Mouse (Mus musculus) natural killer cell, adult 2 months (primary cell): Measurements from ENCODE around the gene Kif27.

ENCODE experiments used
- DNase-seq, 2 experiments: peaks; one replicate each; pipeline ENCODE4 v3.0.0; 2022; ENCODE audit warnings: low spot score in 2 of 2

The Kif27 gene

GRCm38 (mm10) chr13:58364353-58365175, 5.6 kb upstream of the Kif27 start:
- no peak for DNase-seq

- DNase-seq: no peak
Observed at GRCm38 (mm10) chr13:58359304-58359653, 357 bp upstream of the Kif27 start.

DNA sequence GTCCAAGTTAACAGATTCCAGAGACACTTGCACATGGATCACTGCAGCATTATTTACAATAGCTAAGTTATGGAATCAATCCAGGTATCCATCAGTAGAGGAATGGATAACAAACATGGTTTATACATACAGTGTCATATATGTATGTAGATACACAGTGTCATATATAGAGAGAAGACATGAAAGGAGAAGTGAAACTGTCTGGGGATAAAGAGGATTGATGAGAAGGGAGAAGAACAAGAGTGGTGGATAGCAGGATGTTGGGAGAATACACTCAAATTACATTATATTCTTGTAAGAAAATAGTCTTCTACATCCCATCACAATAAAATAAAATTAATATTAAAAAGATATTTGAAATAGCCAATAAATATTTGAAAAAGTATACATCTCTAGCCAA, 5.9 kb downstream of the Kif27 start:
- no peak for DNase-seq

DNA sequence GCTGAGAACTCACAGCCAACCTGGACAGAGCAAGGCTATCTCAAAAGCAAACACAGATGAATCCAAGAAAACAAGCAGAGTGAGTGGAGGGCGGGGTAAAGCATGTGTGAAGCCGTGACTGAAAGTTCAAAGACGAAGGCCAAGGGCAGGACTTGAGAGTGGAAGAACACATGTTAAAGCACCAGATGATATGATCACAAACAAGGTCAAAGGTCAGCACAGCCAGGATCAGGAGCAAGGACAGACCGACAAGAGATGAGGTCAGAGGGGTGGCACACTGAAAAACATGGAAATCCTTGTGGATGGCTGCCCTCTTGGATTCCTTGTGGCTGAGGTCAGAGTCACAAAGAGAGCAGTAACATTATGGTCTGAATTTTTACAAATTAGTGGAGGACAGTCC, 8.3 kb downstream of the Kif27 start:
- no peak for DNase-seq

DNA sequence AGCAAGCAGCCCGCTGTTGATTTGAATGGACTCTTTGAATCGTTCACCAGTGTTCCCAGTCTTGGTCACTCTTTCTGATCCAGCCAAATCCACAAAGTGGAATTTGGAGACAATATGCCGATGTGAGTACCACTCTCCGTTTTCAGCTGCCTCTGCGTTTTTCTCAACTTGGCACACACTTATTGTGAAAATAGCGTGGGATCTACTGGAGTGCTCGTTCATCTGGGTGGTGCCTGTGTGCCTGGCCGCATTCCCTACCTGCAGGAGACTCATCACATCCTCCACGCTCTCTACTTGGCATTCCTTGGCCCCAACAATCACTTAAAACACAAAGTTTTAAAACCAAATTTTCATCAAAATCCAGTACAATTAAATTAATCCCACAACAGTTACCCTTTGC, 14.4 kb downstream of the Kif27 start:
- no peak for DNase-seq

DNA sequence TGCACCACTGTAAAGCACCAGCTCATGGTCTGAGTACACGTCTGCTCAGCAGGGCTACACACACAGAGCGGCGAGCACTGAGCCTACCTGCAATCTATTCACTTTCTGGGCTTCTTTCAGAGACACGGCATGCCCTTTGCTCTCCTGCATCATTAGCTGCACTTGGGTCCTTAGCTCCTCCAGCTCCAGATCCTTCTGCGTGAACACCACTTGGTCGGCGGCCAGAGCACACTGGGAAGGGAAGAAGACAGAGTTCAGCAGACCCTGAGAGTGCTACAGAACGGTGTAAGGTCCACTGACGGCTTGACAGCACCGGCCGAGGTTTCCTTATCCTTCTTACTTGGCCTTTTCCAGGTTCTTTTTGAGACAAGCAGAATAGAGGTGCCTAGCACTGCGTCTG, 21.5 kb downstream of the Kif27 start:
- DNase-seq: no peak

DNA sequence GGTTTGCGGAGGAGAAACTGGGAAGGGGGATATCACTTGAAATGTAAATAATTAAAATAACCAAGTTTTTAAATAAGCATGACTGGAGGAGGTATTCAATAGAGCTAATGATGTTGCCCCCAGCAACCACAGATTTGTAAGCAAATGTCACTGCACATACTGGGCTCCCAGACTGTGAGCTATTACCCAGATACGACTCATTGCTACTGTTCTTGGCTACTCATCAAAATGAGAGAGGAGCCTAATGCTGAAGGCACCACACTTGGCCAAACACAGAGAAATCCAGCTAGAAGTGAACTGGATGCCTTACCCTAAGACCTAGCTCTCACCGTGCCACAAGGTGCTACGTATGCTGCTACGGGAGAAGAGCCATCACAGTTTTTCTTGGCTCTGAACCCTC, 24.8 kb downstream of the Kif27 start:
- DNase-seq: no peak

DNA sequence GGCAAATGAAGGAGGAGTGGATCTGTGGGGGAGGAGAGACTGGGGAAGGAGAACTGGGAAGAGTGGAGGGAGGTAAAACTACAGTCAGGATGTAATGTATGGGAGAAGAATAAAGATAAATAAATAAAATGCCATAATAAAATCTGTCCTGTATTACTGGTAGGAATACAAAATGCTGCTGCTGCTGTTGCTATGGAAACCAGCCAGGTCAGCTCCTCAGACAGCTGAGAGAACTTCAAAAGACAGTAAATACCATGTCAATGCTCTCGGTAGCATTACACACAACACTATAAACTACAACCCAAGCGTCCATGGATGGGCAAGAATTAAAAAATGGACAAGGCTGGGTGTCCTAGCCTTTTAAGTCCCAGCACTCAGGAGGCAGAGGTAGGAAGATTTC, 41.2 kb downstream of the Kif27 start:
- no peak for DNase-seq

GRCm38 (mm10) chr13:58314991-58315390, 43.9 kb downstream of the Kif27 start:
- DNase-seq: no peak

DNA sequence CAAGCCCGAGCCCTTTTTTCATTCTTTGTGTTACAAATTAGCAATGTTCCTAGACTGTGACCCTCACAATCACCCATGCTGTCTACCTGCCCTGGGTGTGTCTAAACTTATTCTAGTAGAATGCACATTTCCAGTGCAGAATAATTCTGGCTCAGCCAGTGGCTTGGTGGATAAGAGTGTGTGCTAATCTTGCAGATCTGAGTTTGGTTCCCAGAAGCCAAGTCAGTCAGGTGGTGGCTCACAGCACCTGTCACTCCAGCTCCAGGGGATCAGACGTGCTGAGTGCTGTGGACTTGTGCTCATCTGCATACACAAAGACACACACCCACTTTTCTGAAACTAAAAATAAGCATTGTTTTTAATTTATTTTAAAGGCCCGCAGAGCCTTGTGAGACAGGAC, 45.2 kb downstream of the Kif27 start:
- DNase-seq: no peak

DNA sequence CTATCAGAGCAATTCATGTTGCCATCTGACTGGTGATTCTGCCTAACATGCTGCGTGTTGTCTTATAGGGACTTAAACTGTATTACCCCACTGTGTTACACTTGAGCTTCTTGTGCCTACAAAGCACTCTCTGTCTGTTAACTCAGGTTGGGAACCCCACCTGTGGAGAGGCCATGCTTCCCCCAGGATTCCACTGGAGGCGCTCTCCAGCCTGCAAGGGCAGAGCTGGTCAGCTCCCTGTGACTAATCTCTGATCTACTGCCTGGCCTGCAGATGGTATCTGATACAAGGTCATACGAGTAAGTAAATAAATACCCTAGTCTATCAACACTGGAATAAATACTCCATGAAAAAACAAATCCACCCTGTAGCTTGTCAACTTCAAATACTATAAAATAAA, 47.6 kb downstream of the Kif27 start:
- no peak for DNase-seq

DNA sequence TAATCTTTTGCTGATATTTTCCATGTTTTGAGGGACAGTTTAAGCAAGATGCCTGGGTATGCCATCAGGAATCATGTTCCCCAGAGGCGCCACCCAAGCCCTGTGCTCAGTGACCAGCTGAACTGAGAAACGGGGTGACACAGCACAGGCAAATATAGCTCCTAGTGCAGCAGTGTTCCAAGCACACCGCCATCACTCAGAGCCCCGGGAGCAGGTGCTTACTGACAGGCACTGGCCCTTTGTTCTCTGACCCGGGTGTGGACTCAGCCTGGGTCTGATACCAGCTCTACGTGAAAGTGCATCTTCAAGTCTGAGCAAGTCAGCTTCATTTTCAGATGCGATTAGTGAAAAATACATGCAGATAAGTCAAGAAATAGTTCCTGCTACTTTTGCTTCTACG, 49.4 kb downstream of the Kif27 start:
- DNase-seq: no peak

DNA sequence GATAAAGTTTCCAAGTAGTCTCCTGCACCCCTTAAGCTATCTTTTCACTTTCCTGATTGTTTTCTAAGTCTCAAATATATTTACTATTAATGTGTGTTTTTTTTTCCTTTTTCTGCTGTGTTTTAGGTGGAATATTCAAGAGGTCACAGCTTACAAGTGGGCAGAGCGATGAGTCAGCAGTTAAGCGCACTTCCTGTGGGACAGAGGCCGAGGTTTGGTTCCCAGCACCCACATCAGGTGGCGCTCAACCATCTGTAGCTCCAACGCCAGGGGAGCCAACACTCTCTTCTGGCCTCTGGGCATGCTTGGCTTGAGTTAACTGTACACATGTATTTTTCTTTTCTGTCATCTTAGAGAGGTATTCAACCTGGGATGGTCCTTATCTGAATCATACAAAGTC, 51.5 kb downstream of the Kif27 start:
- DNase-seq: no peak

DNA sequence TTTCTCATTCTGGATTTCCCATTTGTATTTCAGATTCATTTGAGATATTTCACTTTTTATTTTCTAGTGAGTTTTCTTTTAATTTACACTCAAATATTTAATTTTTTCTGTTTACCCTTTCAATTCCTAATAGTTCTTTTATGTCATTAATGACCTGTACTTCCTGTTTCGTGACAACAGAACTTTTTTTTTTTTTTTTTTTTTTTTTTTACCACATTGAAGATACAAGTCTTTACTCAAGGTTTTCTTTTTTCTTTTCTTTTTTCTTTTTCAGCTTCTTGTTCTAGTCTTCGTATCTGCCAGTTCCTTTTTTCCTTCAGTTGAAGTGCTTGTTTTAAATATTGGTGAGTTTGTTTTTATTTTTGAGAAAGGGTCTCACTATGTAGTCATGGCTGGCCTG, 53.7 kb downstream of the Kif27 start:
- no peak for DNase-seq

GRCm38 (mm10) chr13:58302421-58303145, 56.3 kb downstream of the Kif27 start:
- no peak for DNase-seq

GRCm38 (mm10) chr13:58301961-58302360, 57.0 kb downstream of the Kif27 start:
- no peak for DNase-seq

DNA sequence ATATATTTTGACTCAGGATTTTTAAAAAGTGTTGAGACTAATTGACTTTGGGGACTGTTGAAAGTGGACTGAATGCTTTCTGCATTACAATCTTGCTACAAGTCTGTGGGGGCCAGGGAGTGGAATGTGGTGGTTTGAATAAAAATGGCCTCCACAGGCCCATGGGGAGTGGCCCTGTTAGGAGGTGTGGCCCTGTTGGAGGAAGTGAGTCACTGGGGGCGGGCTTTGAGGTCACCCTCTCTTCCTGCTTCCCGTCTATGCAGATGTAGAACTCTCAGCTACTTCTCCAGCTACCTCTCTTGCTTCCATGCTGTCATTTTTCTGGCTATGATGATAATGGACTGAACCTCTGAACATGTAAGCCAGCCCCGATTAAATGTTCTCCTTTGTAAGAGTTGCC, 60.2 kb downstream of the Kif27 start:
- DNase-seq: no peak

- no peak for DNase-seq
Observed at GRCm38 (mm10) chr13:58295582-58295981, 63.3 kb downstream of the Kif27 start.

GRCm38 (mm10) chr13:58292811-58293210, 66.1 kb downstream of the Kif27 start:
- no peak for DNase-seq

DNA sequence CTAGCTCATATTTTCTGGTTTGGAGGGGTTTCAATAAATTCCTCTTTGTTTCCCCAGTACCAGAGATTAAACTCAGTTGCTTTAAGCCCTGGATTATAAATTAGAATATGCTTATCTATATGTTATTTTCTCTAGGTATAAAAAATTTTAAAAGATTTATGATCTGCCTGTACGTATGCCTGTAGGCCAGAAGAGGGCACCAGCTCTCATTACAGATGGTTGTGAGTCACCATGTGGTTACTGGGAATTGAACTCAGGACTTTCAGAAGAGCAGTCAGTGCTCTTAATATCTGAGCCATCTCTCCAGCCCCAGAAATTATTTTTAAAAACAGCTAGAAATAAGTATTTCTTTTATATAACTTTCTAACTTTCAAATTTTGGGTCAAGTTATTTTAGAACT, 69.6 kb downstream of the Kif27 start:
- DNase-seq: no peak

GRCm38 (mm10) chr13:58287822-58288221, 71.1 kb downstream of the Kif27 start:
- DNase-seq: peak; percentile 64 to 81

DNA sequence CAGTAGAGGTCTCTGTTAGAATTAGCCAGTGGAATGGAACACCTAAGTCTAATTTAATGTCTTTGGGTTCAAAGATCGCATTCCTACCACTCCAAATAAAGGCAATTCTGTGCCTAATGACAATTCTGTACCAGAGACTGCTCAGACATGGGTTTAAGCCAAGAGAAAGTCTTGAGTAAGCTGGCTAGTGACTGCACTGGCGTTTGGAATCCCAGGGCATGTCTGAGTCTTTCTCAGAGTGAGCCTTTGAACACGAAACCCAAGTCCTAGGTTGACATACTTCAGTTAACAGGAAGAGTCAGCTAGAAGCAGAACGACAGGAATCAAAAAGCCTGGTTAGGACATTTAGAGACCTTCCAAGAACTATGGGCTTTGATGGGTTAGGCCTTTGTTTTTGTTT, 75.5 kb downstream of the Kif27 start:
- DNase-seq: no peak

DNA sequence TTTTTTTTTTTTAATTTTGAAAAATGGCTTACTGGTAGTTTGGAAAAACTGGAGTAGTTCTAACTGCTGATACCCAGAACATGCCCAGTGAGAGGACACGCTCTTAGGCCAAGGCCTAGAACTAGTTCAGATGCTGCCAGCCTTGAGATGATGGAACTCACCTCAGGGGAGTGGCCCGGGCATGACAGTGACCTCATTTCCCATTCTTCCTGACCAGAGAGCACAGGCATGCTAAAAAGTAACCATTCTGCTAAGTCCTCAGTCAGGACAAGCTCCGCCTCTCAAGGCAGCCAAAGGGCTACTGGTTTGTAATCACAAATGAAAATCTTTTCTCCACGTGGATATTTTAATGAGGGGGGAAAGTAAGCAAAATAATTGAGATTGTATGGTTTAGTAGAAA, 77.0 kb downstream of the Kif27 start:
- no peak for DNase-seq

DNA sequence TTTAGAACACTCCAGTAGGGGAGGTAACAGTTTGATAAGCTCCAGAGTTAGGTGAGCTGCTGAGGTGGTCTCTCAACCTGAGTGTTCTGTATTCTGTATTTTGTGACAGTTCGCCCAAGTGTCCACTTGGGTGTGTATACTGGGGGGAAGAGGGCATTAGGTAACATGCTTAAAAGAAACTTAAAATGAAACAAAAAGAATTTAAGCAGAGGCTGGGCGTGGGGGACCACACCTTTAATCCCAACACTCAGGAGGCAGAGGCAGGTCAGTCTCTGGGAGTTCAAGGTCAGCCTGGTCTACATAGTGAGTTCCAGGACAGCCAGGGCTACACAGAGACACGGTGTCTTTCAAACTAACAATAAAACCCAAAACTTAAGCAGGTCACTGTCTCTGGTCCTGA, 78.4 kb downstream of the Kif27 start:
- no peak for DNase-seq
